Comparison of ENCODE assay signal across 26 mouse cellular contexts in the genomic region with DNA sequence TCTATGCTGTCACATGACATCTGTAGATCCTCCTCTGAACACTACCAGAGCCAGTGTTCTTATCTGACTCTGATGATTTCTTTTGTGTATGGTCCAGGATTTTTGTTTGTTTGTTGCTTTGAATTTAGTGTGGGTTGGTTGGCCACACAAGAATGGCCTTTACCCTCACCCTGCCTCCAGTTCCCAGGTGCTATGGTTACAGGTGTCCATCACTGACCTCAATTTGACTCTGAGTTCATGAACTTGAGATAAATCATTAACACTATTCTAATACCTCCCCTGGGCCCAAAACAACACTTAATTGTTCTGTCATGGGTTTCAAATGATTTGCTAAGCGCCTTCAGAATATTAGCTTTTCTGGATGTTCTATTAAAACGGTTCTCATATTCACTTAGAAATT.
DNase-seq lines count a peak whose midpoint lies in the region; ATAC-seq and TF ChIP-seq lines count a peak whose summit lies in the region.
"Had no signal": no experiment of that assay in that cellular context is flagged by ENCODE, and none has a peak within 500 bp of the region (broad histone marks: within the 10 kb centered on the region; RNA-seq: fewer than 3 reads in every experiment).

No protein-coding gene starts in this region.

- H3K4me2 ChIP-seq in kidney, postnatal 0 days (ENCODE audit: low read length), result no peak overlapping the region
- no peak overlapping the region for H3K4me2 ChIP-seq in liver, embryonic 12.5 days
- H3K4me2 ChIP-seq: heart, embryonic 13.5 days; hindbrain, embryonic 14.5 days had no signal

- no peaks in the 10 kb centered on the region for H3K36me3 ChIP-seq in kidney, postnatal 0 days (ENCODE audit: insufficient read depth, low read length)
- H3K36me3 ChIP-seq in liver, adult 2 months (ENCODE audit: control insufficient read depth, insufficient read depth, low read length), result no peaks in the 10 kb centered on the region
- H3K36me3 ChIP-seq in liver, embryonic 12.5 days, result no peaks in the 10 kb centered on the region
- H3K36me3 ChIP-seq: G1E; heart, embryonic 10.5 days; heart, embryonic 13.5 days had no signal

- ATAC-seq in kidney, postnatal 0 days (replicated peaks; ENCODE audit: low FRiP score, low read depth), result peak; percentile 72; the same call in 1 of the 2 replicates
- ATAC-seq in liver, embryonic 12.5 days, result no peak
- ATAC-seq: forebrain, embryonic 14.5 days; forebrain, postnatal 0 days had no signal

- H3K27me3 ChIP-seq in kidney, postnatal 0 days (ENCODE audit: insufficient read depth, low read length), result no peaks in the 10 kb centered on the region
- no peaks in the 10 kb centered on the region for H3K27me3 ChIP-seq in liver, adult 2 months (ENCODE audit: control insufficient read depth, insufficient read depth, low read length)
- H3K27me3 ChIP-seq in liver, embryonic 12.5 days (replicated peaks), result no peaks in the 10 kb centered on the region
- H3K27me3 ChIP-seq: heart, embryonic 13.5 days; Patski had no signal

- no peaks in the 10 kb centered on the region; the same call in 1 of the 2 replicates for H3K4me1 ChIP-seq in kidney, postnatal 0 days (replicated peaks; ENCODE audit: insufficient read depth, low read length)
- peaks cover 15% of the 10 kb centered on the region for H3K4me1 ChIP-seq in liver, adult 2 months (ENCODE audit: control insufficient read depth, insufficient read depth, low read length)
- no peaks in the 10 kb centered on the region; the same call in 1 of the 2 replicates for H3K4me1 ChIP-seq in liver, embryonic 12.5 days

- H3K27ac ChIP-seq in kidney, postnatal 0 days, result no peak overlapping the region
- H3K27ac ChIP-seq in liver, adult 2 months (replicated peaks; ENCODE audit: insufficient read depth, low read depth, low read length), result peak overlapping the region; percentile 18; the same call in 1 of the 2 replicates
- no peak overlapping the region for H3K27ac ChIP-seq in liver, embryonic 12.5 days
- H3K27ac ChIP-seq: gastrocnemius, adult 2 months; heart, adult 2 months; heart, embryonic 13.5 days had no signal

- no peak overlapping the region for H3K4me3 ChIP-seq in kidney, postnatal 0 days (replicated peaks; ENCODE audit: low read depth, low read length)
- no peak overlapping the region for H3K4me3 ChIP-seq in liver, adult 2 months (ENCODE audit: insufficient read depth, low read depth, low read length)
- H3K4me3 ChIP-seq in liver, embryonic 12.5 days, result no peak overlapping the region
- H3K4me3 ChIP-seq: gastrocnemius, adult 2 months; heart, adult 2 months; heart, embryonic 10.5 days; heart, embryonic 13.5 days had no signal

- no peak for TF ChIP-seq POLR2A in liver, adult 2 months (IDR thresholded peaks at IDR 0.05; ENCODE audit: extremely low read depth, insufficient read depth, low read length)

- no peaks in the 10 kb centered on the region for H3K79me2 ChIP-seq in liver, adult 2 months (ENCODE audit: control insufficient read depth, insufficient read depth, low read length)

- WGBS in kidney, postnatal 0 days, result 66% methylated on average over 2 of the region's 2 CpGs
- WGBS in liver, adult 2 months, result 18% methylated on average over 2 of the region's 2 CpGs
- WGBS in liver, embryonic 12.5 days (ENCODE audit: insufficient replicate concordance), result 81% methylated on average over 2 of the region's 2 CpGs

- H3K9ac ChIP-seq in kidney, postnatal 0 days (ENCODE audit: low read depth, low read length), result no peak overlapping the region
- H3K9ac ChIP-seq in liver, adult 2 months (ENCODE audit: low read depth, low read length), result no peak overlapping the region
- no peak overlapping the region for H3K9ac ChIP-seq in liver, embryonic 12.5 days
- H3K9ac ChIP-seq: forebrain, postnatal 0 days; heart, embryonic 13.5 days; hindbrain, embryonic 14.5 days had no signal

- no peak for TF ChIP-seq CTCF in kidney, postnatal 0 days (IDR thresholded peaks at IDR 0.05; ENCODE audit: low read depth)
- TF ChIP-seq CTCF in liver, adult 2 months (IDR thresholded peaks at IDR 0.05; ENCODE audit: low read depth, low read length), result no peak

- DNase-seq in kidney, adult 9 months, result peak; percentile 75
- no peak for DNase-seq in kidney, adult 18-20 months
- no peak for DNase-seq in kidney, postnatal 0 days (ENCODE audit: low spot score)
- no peak for DNase-seq in kidney, postnatal 4 days
- DNase-seq in liver, adult 2 months (ENCODE audit: extremely low read depth, low read depth, low spot score), result peak; percentile 98
- peak; percentile 28 to 61 for DNase-seq in kidney, postnatal 25 days
- DNase-seq in heart, adult 18-20 months, result no peak
- DNase-seq: adrenal gland, postnatal 10 days; adrenal gland, postnatal 36 days; B cell, adult 2 months; cerebellum, adult 18-20 months; cerebellum, adult 9-10 months; cerebellum, postnatal 14 days; forebrain, postnatal 0 days; gastrocnemius, adult 2 months; gastrocnemius, postnatal 14 days; heart, adult 2 months; heart, postnatal 14 days; heart, postnatal 4 days had no signal

- no peaks in the 10 kb centered on the region for H3K9me3 ChIP-seq in kidney, postnatal 0 days (replicated peaks; ENCODE audit: low read length)
- H3K9me3 ChIP-seq in liver, embryonic 12.5 days (replicated peaks), result no peaks in the 10 kb centered on the region
- H3K9me3 ChIP-seq: G1E; heart, embryonic 10.5 days; heart, embryonic 13.5 days had no signal

Comparison
In these comparisons a context has a peak if more than half of its experiments do, and no peak if none do; other contexts are left out.
1. DNase-seq: peak in kidney, adult 9 months (single experiment), liver, adult 2 months (single experiment) and kidney, postnatal 25 days (2 of 2); none in kidney, adult 18-20 months (single experiment), kidney, postnatal 0 days (single experiment), kidney, postnatal 4 days (0 of 2) and heart, adult 18-20 months (0 of 2).